Mouse (Mus musculus) midbrain, embryonic 10.5 days (tissue): ENCODE data around the gene Hspa1l. TPM values are rescaled to one million over a fixed set of nuclear protein-coding genes. Genes with fewer than 3 reads are reported as not detected.
"Not testable (repeated sequence)": the region's sequence is repeated elsewhere in the genome, so short reads cannot be mapped to it uniquely, and the experiment has no call there.

Source experiments
- DNase-seq: peaks from one replicate; pipeline ENCODE4 v3.0.0-alpha.2; 2017; ENCODE audit warnings: low spot score
- H3K27ac ChIP-seq: fragments of 300-500 bp; sonication (generic); replicated peaks from 2 replicates; pipeline ENCODE4 v1.5.1; 2016; ENCODE audit warnings: mild to moderate bottlenecking
- H3K27me3 ChIP-seq: fragments of 300-500 bp; sonication (generic); 2 replicates; pipeline ENCODE4 v1.6.1; 2016; ENCODE audit warnings: low read depth, mild to moderate bottlenecking; ENCODE audit not compliant: poor library complexity, severe bottlenecking
- H3K36me3 ChIP-seq: fragments of 300-500 bp; sonication (generic); 2 replicates; pipeline ENCODE4 v1.6.1; 2016; ENCODE audit warnings: mild to moderate bottlenecking, moderate library complexity
- H3K4me1 ChIP-seq: fragments of 300-500 bp; sonication (generic); 2 replicates; pipeline ENCODE4 v1.6.1; 2016
- H3K4me3 ChIP-seq: fragments of 300-500 bp; sonication (generic); 2 replicates; pipeline ENCODE4 v1.5.1; 2016; ENCODE audit warnings: mild to moderate bottlenecking, moderate library complexity
- H3K9me3 ChIP-seq: fragments of 300-500 bp; sonication (generic); replicated peaks from 2 replicates; pipeline ENCODE4 v1.6.1; 2016; ENCODE audit warnings: mild to moderate bottlenecking
- WGBS: fragments of 180-500 bp; shearing (Covaris S2); methylation state at CpG from one replicate; pipeline ENCODE4 v1.1.7; 2016; 5-methylcytosine and 5-hydroxymethylcytosine counted together
- polyA plus RNA-seq: library from polyadenylated mRNA; unstranded; fragments of >200 nt; fragmentation: Nextera tagmentation; extraction: Ambion mirVana; gene quantifications from 2 replicates; pipeline ENCODE4 v1.2.1, GENCODE M21; 2016

Gene Hspa1l
- 0.71 and 0.81 TPM in 2 replicates for polyA plus RNA-seq

- peak within 1 kb of the TSS; percentile 70 for H3K27ac ChIP-seq
- 2% methylated on average over 33 of the region's 33 CpGs for WGBS
These were observed at the start of gene Hspa1l, which contains the start of gene Hspa1a for GRCm38 (mm10) chr17:34972069-34972749. TSS of gene Hspa1l (plus strand) at chr17:34972703. TSS of gene Hspa1a (minus strand) at chr17:34972156.

DNA sequence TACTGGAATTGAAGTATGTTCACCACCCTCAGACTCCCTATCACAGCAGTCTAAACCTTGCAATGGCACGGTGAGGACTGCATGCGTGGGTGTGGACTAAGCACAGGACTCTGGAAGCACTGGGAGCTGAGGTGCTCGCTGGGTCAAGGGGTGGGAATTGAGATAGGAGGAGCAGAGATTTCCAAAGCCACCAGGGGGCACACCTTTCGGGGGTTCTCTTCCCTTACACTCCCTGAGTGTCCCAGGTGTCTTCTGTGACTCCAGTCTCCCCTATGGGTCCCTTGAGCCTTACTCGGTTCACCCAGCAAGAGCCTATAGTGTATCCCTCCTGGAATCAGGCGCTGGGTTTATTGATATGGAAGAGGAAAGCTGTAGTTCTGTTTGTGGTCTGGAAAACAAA lies 49.6 kb upstream of the Hspa1l start:
- no peak for DNase-seq
- WGBS = 49% methylated on average over 6 of the region's 6 CpGs
- Histone ChIP-seq H3K4me3 (no peak overlapping the region), H3K4me1 (no peaks in the 10 kb centered on the region), H3K27me3 (no peaks in the 10 kb centered on the region), H3K9me3 (no peaks in the 10 kb centered on the region), H3K36me3 (no peaks in the 10 kb centered on the region), H3K27ac (no peak overlapping the region)

More at GRCm38 (mm10) chr17:34972069-34972749, at the start of gene Hspa1l, which contains the start of gene Hspa1a:
- peak; percentile 76 for DNase-seq
- H3K4me1 ChIP-seq, H3K36me3 ChIP-seq, H3K9me3 ChIP-seq: not testable (repeated sequence)
- Histone ChIP-seq H3K4me3 (peak within 1 kb of the TSS; percentile 53), H3K27me3 (peaks cover 51% of the 10 kb centered on the region)

DNA sequence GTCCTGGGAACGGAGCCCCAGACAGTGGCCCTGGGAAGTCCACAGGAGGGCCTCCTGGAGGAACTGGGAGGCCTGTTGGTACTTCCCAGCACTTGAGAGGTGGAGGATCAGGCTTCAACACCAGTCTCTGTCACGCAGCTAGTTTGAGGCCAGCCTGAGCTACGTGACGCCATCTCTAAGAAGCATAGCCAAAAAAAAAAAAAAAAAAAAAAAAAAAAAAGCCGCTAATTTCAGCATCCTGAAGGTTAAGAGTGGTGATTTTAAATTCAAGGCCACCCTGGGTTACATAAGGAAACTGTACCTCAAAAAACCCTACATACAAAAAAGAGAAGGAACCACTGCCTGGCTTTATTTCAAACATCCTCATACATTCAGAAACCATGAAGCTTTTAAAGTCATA lies 48.2 kb upstream of the Hspa1l start:
- no peaks in the 10 kb centered on the region for H3K36me3 ChIP-seq
- H3K4me3 ChIP-seq = no peak overlapping the region
- H3K27ac ChIP-seq = no peak overlapping the region
- no peaks in the 10 kb centered on the region for H3K9me3 ChIP-seq
- no peaks in the 10 kb centered on the region for H3K27me3 ChIP-seq
- no peak for DNase-seq
- 81% methylated on average over 5 of the region's 5 CpGs for whole genome bisulfite sequencing
- H3K4me1 ChIP-seq = no peaks in the 10 kb centered on the region

DNA sequence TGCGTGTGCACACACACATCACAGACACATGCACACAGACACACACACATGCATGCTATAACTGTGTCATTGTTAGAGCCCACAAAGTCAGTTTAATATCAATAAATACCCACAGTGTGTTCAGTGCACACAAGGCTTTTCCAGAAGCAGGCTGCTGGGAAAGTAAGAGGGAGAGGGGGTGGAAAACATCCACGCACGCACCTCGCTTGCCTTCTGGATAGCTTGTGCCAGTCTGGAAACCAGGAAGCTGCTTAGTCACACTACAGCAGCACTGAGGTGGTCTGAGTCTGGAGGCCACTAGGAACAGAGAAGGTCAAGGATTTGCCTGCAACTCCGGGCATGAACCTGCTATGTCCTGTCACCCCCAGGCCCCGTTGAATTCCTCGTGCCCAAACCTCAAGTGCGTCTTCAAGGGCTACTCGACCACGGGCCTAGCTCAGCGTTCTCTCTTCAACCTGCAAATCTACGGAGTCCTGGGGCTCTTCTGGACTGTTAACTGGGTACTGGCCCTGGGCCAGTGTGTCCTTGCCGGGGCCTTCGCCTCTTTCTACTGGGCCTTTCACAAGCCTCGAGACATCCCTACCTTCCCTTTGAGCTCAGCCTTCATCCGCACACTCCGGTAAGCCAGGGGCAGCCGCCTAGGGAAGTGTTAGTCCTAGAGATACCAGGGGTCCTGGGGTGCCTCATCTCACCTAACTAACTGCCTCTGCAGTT lies 45.0 kb upstream of the Hspa1l start:
- 91% methylated on average over 18 of the region's 18 CpGs for WGBS
- DNase-seq = no peak

GRCm38 (mm10) chr17:34928841-34929240 lies 43.7 kb upstream of the Hspa1l start:
- H3K9me3 ChIP-seq = no peaks in the 10 kb centered on the region
- WGBS = 77% methylated on average over 4 of the region's 4 CpGs
- DNase-seq = no peak
- no peak overlapping the region for H3K4me3 ChIP-seq
- 0 out of 2 replicates have a peak, but pooled peaks cover 4% of the 10 kb centered on the region for H3K36me3 ChIP-seq
- H3K27me3 ChIP-seq = peaks cover 9% of the 10 kb centered on the region; the same call in 1 of the 2 replicates
- peaks cover 21% of the 10 kb centered on the region for H3K4me1 ChIP-seq
- H3K27ac ChIP-seq = no peak overlapping the region

More for the DNA sequence above, 45.0 kb upstream of the Hspa1l start:
- H3K9me3 ChIP-seq = no peaks in the 10 kb centered on the region
- H3K4me3 ChIP-seq = no peak overlapping the region
- no peak overlapping the region for H3K27ac ChIP-seq
- H3K4me1 ChIP-seq = peaks cover 17% of the 10 kb centered on the region
- H3K36me3 ChIP-seq = no peaks in the 10 kb centered on the region
- peaks cover 9% of the 10 kb centered on the region; the same call in 1 of the 2 replicates for H3K27me3 ChIP-seq

- peak; percentile 97 for DNase-seq
- WGBS = 1% methylated on average over 38 of the region's 38 CpGs
- peaks cover 35% of the 10 kb centered on the region for H3K4me1 ChIP-seq
- peaks cover 9% of the 10 kb centered on the region; the same call in 1 of the 2 replicates for H3K27me3 ChIP-seq
- H3K36me3 ChIP-seq = 0 out of 2 replicates have a peak, but pooled peaks cover 15% of the 10 kb centered on the region
- peak within 1 kb of the TSS; percentile 86 for H3K27ac ChIP-seq
- no peaks in the 10 kb centered on the region for H3K9me3 ChIP-seq
- H3K4me3 ChIP-seq = peak within 1 kb of the TSS; percentile 69
These were observed 41.3 kb upstream of the Hspa1l start, which contains the start of gene Neu1 for GRCm38 (mm10) chr17:34931061-34931734. TSS of gene Neu1 (plus strand) at chr17:34931253.

GRCm38 (mm10) chr17:34931735-34932098 lies 40.8 kb upstream of the Hspa1l start:
- DNase-seq = no peak
- Histone ChIP-seq H3K36me3 (0 out of 2 replicates have a peak, but pooled peaks cover 15% of the 10 kb centered on the region), H3K4me3 (peak overlapping the region; percentile 69), H3K4me1 (peaks cover 35% of the 10 kb centered on the region), H3K27me3 (peaks cover 9% of the 10 kb centered on the region; the same call in 1 of the 2 replicates), H3K9me3 (no peaks in the 10 kb centered on the region), H3K27ac (peak overlapping the region; percentile 86)
- 13% methylated on average over 14 of the region's 14 CpGs for WGBS

DNA sequence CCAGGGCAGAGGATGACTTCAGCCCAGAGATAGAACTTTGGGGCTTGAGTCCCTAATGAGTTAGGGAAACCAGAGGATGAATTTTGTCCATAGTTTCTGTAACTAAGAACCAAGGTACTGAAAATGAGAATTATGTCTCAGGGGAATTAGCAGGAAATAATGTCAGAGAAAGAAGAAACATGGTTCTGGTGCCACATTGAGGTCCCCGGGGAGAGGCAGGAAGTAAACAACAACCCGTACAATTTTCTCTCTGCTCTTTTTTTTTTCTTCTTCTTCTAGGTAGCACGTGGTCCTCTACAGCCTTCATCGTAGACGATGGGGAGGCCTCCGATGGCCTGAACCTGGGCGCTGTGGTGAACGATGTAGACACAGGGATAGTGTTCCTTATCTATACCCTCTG lies 40.2 kb upstream of the Hspa1l start:
- 91% methylated on average over 8 of the region's 8 CpGs for WGBS
- H3K27me3 ChIP-seq = peaks cover 9% of the 10 kb centered on the region; the same call in 1 of the 2 replicates
- DNase-seq = no peak

DNA sequence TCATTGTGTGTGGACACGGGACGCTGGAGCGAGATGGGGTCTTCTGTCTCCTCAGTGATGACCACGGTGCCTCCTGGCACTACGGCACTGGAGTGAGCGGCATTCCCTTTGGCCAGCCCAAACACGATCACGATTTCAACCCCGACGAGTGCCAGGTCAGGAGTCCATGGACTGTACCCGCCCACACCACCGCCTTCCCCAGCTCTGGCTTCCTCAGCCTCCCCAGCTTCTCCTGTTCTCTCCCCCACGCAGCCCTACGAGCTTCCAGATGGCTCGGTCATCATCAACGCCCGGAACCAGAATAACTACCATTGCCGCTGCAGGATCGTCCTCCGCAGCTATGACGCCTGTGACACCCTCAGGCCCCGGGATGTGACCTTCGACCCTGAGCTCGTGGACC lies 38.5 kb upstream of the Hspa1l start:
- Histone ChIP-seq H3K4me3 (peak overlapping the region; percentile 18; the same call in 1 of the 2 replicates), H3K36me3 (0 out of 2 replicates have a peak, but pooled peaks cover 15% of the 10 kb centered on the region), H3K27me3 (peaks cover 9% of the 10 kb centered on the region; the same call in 1 of the 2 replicates), H3K27ac (0 out of 2 replicates have a peak overlapping the region, but pooled peaks have one; percentile 9), H3K4me1 (peaks cover 35% of the 10 kb centered on the region), H3K9me3 (no peaks in the 10 kb centered on the region)
- no peak for DNase-seq
- WGBS = 71% methylated on average over 24 of the region's 24 CpGs

More for the DNA sequence above, 40.2 kb upstream of the Hspa1l start:
- Histone ChIP-seq H3K4me1 (peaks cover 35% of the 10 kb centered on the region), H3K27ac (no peak overlapping the region; the same call in 1 of the 2 replicates), H3K36me3 (0 out of 2 replicates have a peak, but pooled peaks cover 15% of the 10 kb centered on the region), H3K9me3 (no peaks in the 10 kb centered on the region), H3K4me3 (peak overlapping the region; percentile 69)

- peaks cover 35% of the 10 kb centered on the region for H3K4me1 ChIP-seq
- no peak overlapping the region for H3K4me3 ChIP-seq
- H3K9me3 ChIP-seq = no peaks in the 10 kb centered on the region
- no peak for DNase-seq
- H3K27ac ChIP-seq = no peak overlapping the region
- H3K27me3 ChIP-seq = peaks cover 9% of the 10 kb centered on the region; the same call in 1 of the 2 replicates
- 0 out of 2 replicates have a peak, but pooled peaks cover 15% of the 10 kb centered on the region for H3K36me3 ChIP-seq
- 58% methylated on average over 8 of the region's 8 CpGs for WGBS
These were observed 37.7 kb upstream of the Hspa1l start for GRCm38 (mm10) chr17:34934830-34935229.

- Histone ChIP-seq H3K4me1 (peaks cover 25% of the 10 kb centered on the region), H3K36me3 (0 out of 2 replicates have a peak, but pooled peaks cover 13% of the 10 kb centered on the region), H3K9me3 (no peaks in the 10 kb centered on the region), H3K27ac (no peak overlapping the region), H3K4me3 (no peak overlapping the region), H3K27me3 (no peaks in the 10 kb centered on the region)
- 86% methylated on average over 6 of the region's 6 CpGs for WGBS
- no peak for DNase-seq
These were observed 34.5 kb upstream of the Hspa1l start for GRCm38 (mm10) chr17:34937960-34938505.
